Mouse (Mus musculus): ENCODE results near the gene Ptpra. TPM values are rescaled to one million over a fixed set of nuclear protein-coding genes. Genes with fewer than 3 reads are reported as not detected.

Ptpra gene
- total RNA-seq, 2 experiments from 2014 or later: 76.0 to 76.1 TPM

- intact Hi-C loops (cut with DNase I): no loop called here
- no peak for DNase-seq
Measured at GRCm38 (mm10) chr2:130439840-130440480, 10.1 kb upstream of the Ptpra start.

GRCm38 (mm10) chr2:130442162-130442561 lies 7.9 kb upstream of the Ptpra start:
- intact Hi-C loops (cut with DNase I): no loop called here
- no peak for DNase-seq

GRCm38 (mm10) chr2:130448449-130448848 lies 1.6 kb upstream of the Ptpra start:
- intact Hi-C loops (cut with DNase I): no loop called here
- no peak for DNase-seq

- peak; percentile 22 to 33 for DNase-seq
- intact Hi-C loops (cut with DNase I): no loop called here
Measured at GRCm38 (mm10) chr2:130449021-130449793, 871 bp upstream of the Ptpra start.

- DNase-seq: peak in 1 of 2 experiments; percentile 82
- intact Hi-C loops (cut with DNase I): loop anchor here (2.0 to 5.0 kb wide), 2 partner anchors 26 to 42 kb away; no protein-coding TSS in a partner anchor
Measured at GRCm38 (mm10) chr2:130450434-130450796, 337 bp downstream of the Ptpra start.

- intact Hi-C loops (cut with DNase I): loop anchor here (2.0 to 5.0 kb wide), 2 partner anchors 26 to 41 kb away; no protein-coding TSS in a partner anchor
- no peak for DNase-seq
Measured at GRCm38 (mm10) chr2:130451086-130451726, 1.1 kb downstream of the Ptpra start.

- no peak for DNase-seq
- intact Hi-C loops (cut with DNase I): loop anchor here (2.0 to 5.0 kb wide), 2 partner anchors 25 to 41 kb away; no protein-coding TSS in a partner anchor
Measured at GRCm38 (mm10) chr2:130451727-130452090, 1.6 kb downstream of the Ptpra start.

- intact Hi-C loops (cut with DNase I): loop anchor here (5.0 kb wide), 1 partner anchor 40 kb away; no protein-coding TSS in a partner anchor
- DNase-seq: no peak
Measured at GRCm38 (mm10) chr2:130452266-130452665, 2.2 kb downstream of the Ptpra start.

GRCm38 (mm10) chr2:130453421-130453820 lies 3.3 kb downstream of the Ptpra start:
- peak; percentile 18 to 30 for DNase-seq
- intact Hi-C loops (cut with DNase I): loop anchor here (5.0 kb wide), 1 partner anchor 39 kb away; no protein-coding TSS in a partner anchor

GRCm38 (mm10) chr2:130454748-130455370 lies 4.8 kb downstream of the Ptpra start:
- DNase-seq: peak in 1 of 2 experiments; percentile 12
- intact Hi-C loops (cut with DNase I): loop anchor here (5.0 kb wide), 1 partner anchor 37 kb away; no protein-coding TSS in a partner anchor

- intact Hi-C loops (cut with DNase I): no loop called here
- no peak for DNase-seq
Measured at GRCm38 (mm10) chr2:130457871-130458270, 7.8 kb downstream of the Ptpra start.

- no peak for DNase-seq
- intact Hi-C loops (cut with DNase I): no loop called here
Measured at GRCm38 (mm10) chr2:130459576-130459975, 9.5 kb downstream of the Ptpra start.

- intact Hi-C loops (cut with DNase I): no loop called here
Measured at GRCm38 (mm10) chr2:130461287-130462071, 11.4 kb downstream of the Ptpra start.

GRCm38 (mm10) chr2:130466438-130466837 lies 16.4 kb downstream of the Ptpra start:
- intact Hi-C loops (cut with DNase I): no loop called here
- DNase-seq: no peak

More at GRCm38 (mm10) chr2:130461287-130462071, 11.4 kb downstream of the Ptpra start:
- DNase-seq: no peak

GRCm38 (mm10) chr2:130469366-130469765 lies 19.3 kb downstream of the Ptpra start:
- intact Hi-C loops (cut with DNase I): no loop called here
- DNase-seq: no peak

- intact Hi-C loops (cut with DNase I): no loop called here
- no peak for DNase-seq
Measured at GRCm38 (mm10) chr2:130469935-130470334, 19.9 kb downstream of the Ptpra start.

GRCm38 (mm10) chr2:130472908-130473510 lies 22.9 kb downstream of the Ptpra start:
- intact Hi-C loops (cut with DNase I): no loop called here
- DNase-seq: no peak

GRCm38 (mm10) chr2:130475764-130476163 lies 25.7 kb downstream of the Ptpra start:
- intact Hi-C loops (cut with DNase I): loop anchor here (2.0 kb wide), 1 partner anchor 25 kb away; the partner anchor contains the start of gene Ptpra

GRCm38 (mm10) chr2:130476666-130477297 lies 26.7 kb downstream of the Ptpra start:
- peak in 1 of 2 experiments; percentile 23 for DNase-seq
- intact Hi-C loops (cut with DNase I): loop anchor here (2.0 kb wide), 1 partner anchor 26 kb away; the partner anchor contains the start of gene Ptpra

More at GRCm38 (mm10) chr2:130475764-130476163, 25.7 kb downstream of the Ptpra start:
- DNase-seq: no peak
